Mouse (Mus musculus) testis, adult 2 months (tissue): ENCODE data around the gene Mtss1l.

Experiments used
- CTCF ChIP-seq: fragments of 200-500 bp; IDR thresholded peaks from 2 replicates; pipeline ENCODE4 v1.5.1; 2012; ENCODE audit warnings: low read depth, mild to moderate bottlenecking, inconsistent platforms, low read length, moderate library complexity; ENCODE audit not compliant: control insufficient read depth, insufficient read depth, insufficient replicate concordance
- POLR2A ChIP-seq: fragments of 200-500 bp; IDR thresholded peaks from 2 replicates; pipeline ENCODE4 v1.6.1; 2012; ENCODE audit warnings: low read depth, mild to moderate bottlenecking, inconsistent platforms, low read length, moderate library complexity; ENCODE audit not compliant: control insufficient read depth

DNA sequence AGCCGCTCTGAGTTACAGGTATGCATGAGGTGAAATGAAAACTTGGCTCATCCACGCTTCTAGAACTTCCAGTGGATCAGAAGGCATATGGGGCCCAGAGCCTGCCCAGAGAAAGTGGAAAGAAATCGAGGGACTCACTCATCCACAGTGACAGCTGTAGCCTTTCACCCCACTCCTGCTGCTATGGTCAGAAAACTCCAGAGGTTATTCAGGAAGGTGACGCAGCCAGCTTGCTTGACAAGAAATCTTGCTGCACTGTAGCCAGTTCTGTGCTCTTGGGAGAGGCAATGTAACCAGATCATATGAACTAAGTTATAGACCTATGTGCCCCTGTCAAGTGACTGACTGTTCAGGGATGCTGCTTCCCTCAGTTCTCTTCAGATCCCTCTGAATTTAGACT, 25.2 kb upstream of the Mtss1l start:
- TF ChIP-seq CTCF (no peak), POLR2A (no peak)
